Mouse (Mus musculus) liver, postnatal 0 days (tissue): ENCODE measurements at regions not wholly inside any gene's neighbourhood (a gene's known extent, or its start where the extent isn't known, plus 50 kb on each side); places are given as distances from the start of the nearest gene placed in this dataset.

Experiments
- CTCF ChIP-seq: sonication (generic); IDR thresholded peaks from 2 replicates; pipeline ENCODE4 v1.5.1; 2016; ENCODE audit warnings: antibody characterized with exemption, low read depth
- EP300 ChIP-seq: IDR thresholded peaks from 2 replicates; pipeline ENCODE4 v1.6.1; 2016; ENCODE audit warnings: antibody characterized with exemption, low read depth, mild to moderate bottlenecking

DNA sequence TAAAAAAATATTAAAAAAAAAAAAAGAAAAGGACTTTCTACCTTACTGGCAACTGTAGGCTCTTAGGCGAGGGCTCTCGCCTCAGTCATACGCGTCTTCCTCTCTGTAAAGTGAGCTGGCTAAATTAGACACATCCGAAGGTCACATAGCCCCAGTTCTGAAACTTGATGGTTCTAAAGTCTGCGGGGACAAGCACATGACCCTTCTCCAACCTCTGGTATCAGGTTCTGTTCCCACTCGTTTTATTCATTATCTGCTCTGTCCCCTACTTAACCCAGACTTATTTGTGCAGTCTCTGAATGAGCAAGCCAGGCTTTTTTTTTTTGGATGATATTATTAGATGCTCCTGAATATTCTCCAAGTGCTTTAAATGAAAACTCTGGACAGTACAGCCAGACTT lies 125.4 kb downstream of the Tnfrsf21 start:
- TF ChIP-seq EP300 (no peak), CTCF (no peak)
